Mouse (Mus musculus): ENCODE measurements around the gene Axl. TPM values are rescaled to one million over a fixed set of nuclear protein-coding genes. Genes with fewer than 3 reads are reported as not detected.
A peak's percentile ranks its signal among the peaks of the same experiment; 100 is the strongest.
"Not testable (repeated sequence)": the region's sequence is repeated elsewhere in the genome, so short reads cannot be mapped to it uniquely, and the experiment has no call there.

The Axl gene
- polyA plus RNA-seq, 2 experiments from 2014 or later = 16.5 to 26.4 TPM

DNA sequence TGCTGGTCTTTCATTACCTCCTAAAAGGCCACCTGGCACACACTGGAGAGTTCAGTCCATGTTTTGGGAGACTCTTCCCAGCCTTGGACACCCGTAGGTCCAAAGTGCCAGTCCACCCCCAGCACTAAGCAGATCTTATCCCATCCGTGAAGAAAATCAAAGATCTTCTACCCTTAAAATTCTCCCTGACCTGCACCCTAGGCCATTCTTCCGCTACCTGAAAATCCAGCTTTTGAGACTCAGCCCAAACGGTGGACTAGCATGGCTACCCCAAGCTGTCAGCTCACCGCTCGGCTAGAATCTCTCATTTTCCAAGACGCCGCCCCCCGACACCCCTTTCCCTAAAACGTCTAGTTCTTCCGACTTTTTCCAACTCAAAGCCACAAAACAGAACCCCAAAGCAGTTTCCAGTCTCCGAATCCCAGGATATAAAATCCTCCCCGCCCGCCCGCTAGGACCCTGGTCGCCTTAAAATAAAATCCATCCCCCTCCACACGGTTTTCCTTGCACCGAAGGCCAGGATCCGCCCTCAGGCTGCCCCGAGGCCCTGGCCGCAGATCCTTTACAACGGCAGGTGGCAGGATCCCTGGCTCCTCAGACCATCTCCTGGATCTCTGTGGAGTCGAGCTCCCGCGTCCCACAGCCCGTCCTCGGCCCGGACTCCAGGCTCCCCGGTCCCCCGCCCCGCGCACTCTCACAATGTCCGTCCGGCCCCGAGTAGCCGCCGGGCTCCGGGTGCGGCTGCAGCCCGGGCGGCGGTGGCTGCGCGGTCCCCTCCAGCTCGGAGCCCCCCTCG is 34.7 kb downstream of the Axl start:
- no peak for ATAC-seq

DNA sequence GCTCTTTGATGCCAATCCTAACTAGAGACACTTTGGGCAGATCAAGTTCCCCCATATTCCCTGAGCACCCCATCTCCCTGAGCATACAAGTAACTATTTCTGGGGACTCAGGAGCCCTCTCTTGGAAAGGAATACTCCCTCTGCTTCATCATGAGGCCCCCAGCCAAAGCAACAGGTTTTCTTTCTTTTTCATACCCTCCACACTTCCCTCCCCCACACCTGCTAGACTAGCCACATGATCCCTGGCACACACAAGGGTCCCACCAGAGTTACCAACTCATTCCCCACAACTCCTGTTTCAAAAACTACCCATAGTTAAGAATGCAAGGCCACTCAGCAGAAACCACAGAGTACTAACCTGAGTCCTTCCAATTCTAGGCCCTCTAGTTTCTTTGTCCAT is 35.4 kb downstream of the Axl start:
- no peak for ATAC-seq

DNA sequence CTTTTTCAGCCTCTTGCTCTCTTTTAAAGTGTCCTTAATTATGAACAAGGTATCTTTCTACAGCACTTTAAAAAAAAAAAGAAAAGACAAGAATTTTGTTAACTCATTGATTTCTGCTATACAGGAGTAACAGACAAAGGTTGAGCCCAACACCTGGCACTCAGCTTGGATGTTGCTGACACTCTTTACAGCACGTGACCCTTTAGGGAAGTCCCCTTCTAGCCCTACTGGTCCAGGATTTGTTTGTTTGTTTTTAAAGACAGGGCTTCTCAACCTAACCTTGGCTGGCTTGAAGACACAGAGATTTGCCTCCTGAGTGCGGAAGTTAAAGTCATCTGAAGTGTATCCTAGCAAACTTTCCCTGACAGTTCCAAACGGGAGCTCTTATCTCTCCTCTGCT is 41.7 kb downstream of the Axl start:
- ATAC-seq = no peak

DNA sequence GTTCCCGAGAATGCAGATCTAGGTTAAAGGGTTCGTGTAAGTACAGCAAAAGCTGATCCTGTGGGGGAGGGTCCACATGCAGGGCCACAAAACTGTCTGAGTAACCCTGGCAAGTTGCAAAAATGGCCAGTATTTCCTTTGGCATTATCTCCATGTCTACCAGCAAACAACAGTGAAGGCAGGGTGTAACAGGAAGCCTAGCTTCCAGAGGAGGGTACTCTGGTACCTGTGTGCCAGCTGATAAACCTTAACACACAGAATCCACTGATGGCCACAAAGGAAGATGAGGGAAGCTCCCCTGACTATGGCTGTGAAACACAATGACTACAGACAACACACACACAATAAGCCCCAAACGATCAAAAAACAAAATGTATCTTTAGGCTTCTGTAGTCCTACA is 50.2 kb downstream of the Axl start:
- ATAC-seq = no peak

DNA sequence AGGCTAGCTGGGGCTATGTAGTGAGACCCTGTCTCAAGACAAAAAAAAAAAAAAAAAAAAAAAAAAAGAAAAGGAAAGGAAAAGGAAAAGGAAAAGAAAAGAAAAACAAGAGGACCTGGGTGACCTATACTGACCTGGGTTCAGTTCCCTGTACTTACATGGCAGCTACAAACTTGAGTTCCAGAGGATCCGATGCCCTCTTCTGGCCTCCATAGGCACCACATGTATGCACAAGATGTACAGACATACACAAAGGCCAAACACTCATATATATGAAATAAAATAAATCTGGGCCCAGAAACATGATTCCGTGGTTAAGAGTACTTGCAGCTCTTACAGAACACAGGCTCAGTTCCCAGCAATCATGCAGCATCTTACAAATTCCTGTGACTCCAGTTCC is 51.6 kb downstream of the Axl start:
- no peak for ATAC-seq

DNA sequence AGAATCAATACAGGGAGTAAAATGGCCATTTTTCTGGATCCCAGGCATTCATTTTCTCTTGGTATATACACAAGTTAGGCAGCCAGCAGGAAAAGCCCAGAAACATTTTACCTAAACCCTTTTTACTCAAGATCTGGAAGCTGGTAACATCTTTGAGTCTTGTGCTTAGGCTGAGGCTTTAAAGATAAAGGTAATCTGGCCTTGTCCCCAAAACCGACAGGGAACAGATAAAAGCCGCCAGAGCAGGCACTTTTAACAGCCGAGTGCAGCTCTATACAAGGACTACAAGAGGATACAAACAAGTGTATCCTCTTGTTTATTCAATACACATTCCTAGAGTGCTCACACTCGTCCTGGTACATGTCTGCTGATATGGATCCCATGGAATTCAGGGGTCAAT is 53.5 kb downstream of the Axl start:
- ATAC-seq = no peak

DNA sequence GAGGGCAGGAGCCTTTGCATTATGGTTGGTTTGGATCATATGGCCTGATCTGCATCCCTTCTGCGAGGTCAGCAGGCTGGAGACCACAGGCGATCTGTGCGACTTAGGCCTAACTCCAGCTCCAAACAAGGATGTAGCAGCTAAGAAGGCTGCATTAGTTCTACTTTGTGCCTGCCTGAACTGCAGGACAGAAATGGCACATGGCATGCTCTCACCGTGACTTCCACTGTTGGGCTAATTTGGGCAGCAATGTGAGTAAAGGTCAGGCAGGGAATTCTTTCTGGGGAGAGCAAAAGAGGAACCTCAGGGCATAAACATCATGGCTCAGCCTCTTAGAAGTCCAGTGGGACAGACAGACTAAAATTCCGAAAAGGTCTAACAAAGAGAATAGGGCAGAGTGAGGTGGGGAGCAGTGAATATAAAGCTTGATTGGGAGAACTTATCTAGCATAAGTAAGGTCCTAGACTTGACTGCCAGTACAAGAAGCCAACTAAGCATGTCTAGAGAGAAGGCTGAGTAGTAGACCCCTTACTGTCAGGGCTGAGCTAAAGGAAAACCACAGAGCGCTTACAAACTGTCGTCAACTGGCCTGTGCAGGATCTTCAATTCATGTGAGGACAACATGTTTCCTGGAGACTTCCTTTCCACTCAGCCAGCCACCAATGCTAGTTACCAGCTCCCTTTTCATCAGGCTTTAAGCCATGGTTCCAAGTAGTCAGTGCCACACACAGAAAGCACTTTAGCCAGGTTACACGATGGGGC is 57.0 kb downstream of the Axl start:
- no peak for ATAC-seq

DNA sequence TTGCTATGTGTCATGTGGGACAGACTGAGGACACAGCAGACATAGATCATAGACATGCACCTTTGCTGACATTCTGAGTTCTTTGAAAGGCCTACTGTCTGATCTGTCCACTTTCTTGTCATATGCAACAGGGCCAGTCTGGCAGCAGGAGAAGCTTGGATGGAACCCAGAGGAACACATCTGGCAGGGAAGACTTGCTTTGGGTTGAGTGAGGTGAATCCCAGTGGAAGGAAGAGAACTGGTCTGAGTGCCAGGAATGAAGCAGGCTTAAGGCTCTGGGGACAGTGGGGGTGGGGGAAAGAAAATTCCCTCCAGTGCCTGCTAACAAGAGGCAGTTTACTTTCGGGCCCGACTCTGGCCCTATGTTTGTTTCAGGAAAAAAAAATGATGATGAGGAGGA is 58.6 kb downstream of the Axl start:
- no peak for ATAC-seq

DNA sequence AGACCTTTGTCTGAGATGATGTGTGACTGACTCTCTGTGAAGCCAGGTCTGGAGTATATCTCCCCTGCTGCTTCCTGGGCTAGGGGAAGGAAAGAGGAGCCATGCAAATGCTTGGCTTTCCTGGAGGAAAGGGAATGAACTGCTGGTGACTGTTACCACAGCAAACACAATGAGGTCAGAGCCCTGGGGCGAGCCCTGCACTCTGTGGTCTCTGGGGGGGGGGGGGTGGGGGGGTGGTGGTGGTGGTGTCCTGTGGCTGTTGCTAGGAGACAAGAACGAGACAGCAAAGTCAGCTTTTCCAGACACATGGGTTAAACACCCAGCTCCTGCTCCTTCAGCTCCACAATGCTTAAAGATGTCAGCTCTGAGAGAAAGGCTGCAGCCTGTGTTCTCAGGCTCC is 59.1 kb downstream of the Axl start:
- no peak for ATAC-seq

DNA sequence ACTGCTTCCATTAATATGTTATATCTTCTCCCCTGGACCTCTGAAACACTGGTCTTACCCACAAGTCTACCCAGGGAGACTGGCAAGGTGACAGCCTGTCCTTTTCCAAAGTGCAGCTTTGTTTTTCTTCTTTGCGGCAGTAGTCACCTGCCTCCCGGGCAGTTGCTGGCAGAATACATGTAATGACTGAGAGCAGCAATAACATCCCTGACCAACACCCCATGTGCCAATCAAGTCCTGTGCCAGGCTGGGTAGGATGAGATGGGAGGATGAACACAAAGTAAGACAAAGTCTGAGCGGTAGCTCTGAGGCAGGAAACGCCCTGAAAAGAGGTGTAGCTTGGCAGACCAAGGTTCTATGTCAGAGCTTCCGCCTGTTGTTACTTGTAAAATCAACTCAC is 60.7 kb downstream of the Axl start:
- no peak for ATAC-seq

DNA sequence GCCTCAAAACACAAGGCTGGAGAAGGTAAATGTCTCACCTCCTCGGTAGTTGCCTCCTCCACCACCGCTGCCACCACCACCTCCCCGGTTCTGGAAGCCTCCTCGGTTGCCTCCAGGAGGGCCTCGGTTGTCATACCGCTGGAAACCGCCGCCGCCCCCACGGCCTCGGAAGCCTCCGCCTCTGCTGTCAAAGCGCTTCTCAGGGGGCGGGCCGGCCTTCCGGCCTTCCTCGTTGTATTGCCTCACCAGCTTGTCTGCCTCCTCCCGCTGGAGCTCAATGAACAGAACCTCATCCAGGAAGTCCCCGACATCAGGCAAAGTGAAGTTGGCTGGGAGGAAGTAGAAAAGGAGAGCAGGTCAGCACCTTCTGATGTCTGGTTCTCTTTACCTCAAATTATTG is 62.6 kb downstream of the Axl start:
- no peak for ATAC-seq

DNA sequence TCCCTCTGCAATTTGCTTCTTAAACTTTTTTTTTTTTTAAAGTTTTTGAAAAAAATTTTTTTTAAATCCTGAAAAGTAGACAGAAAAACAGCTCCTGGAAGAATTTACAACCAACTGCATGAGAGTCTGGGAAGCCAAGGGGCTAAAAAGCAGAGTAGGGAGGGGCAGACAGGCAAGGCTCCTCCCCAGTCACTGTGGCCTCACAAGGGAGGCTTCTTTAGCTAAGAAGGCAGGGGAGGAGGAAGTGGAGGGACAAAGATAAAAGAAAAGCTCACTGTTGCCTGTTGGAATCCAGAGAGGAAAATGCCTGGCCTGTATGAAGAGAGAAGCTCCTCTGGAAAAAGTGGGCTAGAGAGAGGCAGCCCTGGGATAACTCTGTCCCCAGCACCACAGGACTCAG is 66.7 kb downstream of the Axl start:
- ATAC-seq = not testable (repeated sequence)

DNA sequence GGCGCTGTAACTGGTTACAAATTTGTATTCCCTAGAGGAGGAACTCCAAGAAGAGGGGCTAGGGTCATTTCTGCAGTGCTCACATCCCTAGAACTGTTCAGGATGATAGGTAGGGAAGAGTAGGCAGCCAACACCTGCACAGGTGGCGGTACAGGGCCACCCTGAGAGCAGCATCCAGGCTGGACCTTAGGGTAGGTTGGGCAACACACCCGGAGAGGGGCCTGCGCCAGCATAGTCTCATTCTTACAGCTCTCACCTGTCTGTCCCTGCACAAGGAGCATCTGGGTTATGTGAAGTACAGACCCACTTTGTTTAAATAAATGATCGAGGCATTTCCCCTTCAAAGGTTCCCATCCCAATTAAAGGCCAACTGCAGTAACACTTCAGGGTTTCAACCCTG is 67.7 kb downstream of the Axl start:
- ATAC-seq = no peak

DNA sequence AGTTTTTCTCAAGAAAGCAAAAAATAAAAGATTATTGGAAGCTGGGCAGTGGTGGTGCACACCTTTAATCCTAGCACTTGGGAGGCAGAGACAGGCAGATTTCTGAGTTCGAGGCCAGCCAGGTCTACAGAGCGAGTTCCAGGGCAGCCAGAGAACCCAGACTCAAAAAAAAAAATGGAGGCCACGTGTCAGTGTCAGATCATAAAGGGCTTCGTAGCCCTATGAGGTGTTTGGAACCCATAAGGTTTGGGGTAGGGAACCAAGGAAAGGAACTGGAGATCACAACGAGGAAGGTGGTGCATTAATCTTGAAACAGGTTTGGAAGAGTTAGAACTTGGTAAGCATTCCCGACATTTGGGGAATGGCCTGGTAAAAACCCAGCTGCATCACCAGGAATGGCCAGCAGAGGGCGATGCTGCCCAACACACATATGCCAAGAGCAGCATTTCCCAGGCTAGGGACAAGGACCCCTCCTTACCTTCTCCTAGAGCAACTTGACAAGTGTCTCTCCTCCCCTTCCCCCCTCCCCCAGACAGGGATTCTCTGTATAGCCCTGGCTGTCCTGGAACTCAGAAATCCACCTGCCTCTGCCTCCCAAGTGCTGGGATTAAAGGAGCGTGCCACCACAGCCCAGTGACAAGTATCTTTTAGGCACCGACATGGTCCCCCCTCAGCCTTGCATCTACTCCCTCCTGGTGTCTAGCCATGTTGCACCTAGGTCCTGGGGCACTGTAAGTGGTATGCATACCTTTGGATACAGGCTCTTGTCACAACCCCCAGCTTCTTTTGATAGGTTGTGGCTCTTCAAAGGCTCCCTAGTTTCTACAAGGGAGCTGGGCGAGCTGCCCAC is 68.5 kb downstream of the Axl start:
- no peak for ATAC-seq

DNA sequence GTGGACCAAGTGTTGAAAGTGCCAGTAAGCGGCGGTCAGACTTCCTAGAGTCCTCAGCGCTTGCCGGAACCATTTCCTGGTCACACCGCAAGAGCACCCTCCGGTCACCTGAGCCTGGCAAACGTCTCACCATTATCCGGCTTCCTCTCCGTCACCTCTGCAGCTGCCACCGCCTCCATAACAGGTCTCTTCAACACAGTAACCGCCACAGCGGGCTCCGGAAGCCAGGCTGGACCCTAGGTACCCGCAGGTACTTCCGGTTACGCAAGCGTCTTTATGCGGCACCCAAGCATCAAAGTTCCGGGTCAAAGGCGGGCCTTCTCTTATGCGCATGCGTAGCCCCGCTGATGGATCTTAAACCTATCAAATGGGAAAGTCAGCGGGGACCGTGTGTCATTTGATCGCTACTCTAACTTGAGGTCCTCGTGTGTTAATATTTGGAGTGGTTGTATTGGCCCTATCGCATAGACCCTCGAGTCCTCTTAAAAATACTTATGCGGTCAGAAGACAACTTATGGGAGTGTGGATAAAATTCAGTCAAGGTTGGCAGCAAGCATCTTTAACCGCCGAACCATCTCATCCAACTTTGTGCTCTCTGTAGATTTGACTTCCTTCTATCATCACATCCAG is 69.6 kb downstream of the Axl start, which contains the start of gene Ccdc97:
Ccdc97 (minus strand) TSS at position 301 of the 630 bp plus-strand sequence.
- ATAC-seq = peak; percentile 92

DNA sequence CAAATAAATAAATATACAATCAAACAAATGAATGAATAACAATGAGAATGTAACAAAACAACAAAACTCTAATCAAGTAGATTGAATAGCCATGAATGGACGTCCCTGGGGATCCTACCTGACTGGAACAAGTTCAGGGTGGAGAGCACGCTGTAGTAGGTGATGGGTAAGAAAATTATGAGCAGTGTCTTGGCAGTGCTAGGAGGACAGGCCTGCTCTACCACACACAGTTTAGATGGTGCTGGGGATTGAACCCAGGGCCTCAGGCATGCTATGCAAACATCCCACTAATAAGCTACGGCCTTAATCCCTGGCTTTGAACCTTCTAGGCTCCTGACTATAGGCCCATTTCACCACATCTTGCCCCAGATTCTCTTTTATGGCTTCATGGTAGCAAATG is 71.0 kb downstream of the Axl start:
- no peak for ATAC-seq

DNA sequence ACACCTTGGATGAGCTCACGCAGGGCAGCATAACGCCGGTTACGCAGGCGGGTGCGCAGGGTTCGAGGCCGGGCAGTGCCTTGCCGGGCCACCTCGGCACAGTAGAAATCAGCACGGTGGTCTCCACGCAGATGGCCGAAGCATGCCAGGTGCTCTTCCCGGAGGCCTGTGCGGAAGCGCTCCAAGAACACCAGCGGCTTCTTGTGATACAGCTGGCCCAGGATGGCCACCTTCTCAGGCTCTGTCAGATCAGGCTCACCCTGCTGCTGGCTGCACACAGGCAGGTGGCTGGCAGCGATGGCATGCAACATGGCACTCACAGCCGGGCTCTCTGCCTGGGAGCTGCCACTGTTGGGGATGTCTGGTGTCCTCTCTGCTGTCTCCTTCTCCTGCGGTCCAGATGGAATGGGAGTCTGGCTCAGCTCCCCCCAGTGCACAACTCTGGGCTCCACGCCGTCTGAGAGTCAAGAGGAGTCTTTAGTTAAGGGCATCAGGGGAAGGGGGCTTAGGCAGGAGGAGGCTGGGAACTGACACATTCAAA is 72.7 kb downstream of the Axl start:
- no peak for ATAC-seq

DNA sequence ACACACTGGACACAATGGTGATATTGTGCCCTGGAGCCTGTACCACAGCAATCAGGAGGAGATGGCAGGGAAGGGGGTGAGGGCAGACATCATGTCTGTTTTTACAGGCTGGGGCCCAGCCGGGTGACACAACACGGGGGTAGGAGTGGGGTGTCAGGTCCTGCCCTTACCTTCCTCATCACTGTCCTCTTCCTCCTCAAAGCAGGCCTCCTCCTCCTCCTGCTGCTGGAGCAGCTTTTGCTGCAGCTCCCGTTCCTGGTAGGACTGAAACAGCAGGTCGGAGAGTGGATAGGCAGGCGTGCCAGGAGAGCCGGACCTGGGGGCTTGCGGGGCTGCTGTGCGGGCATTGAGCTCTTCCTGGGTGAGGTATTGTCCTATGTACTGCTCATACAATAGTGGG is 73.9 kb downstream of the Axl start:
- no peak for ATAC-seq

DNA sequence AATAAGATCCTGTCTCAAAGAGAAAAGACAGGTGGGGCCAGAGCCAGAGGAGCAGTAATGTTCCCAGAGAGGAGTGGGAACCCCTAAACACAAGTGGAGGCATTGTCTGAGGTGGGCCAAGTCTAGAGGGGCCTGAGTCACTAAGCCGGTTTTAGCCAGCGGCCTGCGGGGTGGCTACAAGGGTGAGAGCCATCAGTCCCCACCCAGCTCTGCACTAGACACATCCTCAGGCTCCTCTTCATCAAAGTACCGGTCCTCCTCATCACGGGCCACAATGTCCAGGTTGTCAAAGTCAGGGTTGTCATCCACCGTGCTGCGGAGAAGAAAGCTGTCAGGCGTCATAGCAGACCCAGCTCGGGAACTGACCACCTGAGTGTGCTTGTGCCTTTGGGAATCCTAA is 75.7 kb downstream of the Axl start:
- ATAC-seq = no peak

DNA sequence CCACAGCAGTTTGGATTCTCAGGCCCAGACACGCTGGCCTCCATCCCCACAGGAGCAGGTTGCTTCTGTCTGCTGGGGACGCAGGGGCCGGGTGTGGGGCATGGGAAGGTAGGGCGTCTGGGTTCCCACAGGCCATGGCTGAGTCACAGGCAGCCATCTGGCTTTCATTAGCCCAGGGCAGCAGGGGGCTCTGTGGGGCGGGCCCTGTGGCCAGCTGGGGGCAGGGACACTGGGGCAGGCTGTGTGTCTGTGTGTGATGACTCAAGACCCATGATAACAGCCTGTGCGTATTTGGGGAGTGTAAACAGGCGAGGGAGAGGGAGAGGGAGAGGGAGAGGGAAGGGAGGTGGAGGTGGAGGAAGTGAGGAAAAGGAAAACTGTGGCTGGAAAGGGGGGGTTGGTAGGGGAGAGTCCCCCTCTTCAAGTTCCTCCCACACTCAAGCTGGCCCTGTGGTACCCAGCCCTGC is 76.7 kb downstream of the Axl start:
- ATAC-seq = no peak

DNA sequence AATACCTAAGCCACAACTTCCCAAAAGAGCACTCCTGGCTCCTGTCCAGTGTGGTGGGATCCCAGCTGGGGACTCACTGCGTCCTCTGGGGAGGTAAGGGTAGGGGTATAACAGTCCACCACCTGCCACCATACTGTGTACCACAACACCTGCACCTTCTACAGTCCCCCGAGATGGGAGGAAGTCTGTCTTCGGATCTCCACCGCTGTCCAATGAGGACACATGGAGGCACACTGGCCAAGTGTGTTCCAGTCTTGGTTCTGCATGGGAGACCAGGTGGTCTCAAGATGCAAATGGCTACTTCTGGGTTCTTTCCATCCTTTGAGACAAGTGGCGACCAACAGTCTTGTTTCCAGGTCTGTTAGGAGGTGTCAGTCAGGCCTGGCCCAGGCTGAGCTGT is 77.3 kb downstream of the Axl start:
- no peak for ATAC-seq

DNA sequence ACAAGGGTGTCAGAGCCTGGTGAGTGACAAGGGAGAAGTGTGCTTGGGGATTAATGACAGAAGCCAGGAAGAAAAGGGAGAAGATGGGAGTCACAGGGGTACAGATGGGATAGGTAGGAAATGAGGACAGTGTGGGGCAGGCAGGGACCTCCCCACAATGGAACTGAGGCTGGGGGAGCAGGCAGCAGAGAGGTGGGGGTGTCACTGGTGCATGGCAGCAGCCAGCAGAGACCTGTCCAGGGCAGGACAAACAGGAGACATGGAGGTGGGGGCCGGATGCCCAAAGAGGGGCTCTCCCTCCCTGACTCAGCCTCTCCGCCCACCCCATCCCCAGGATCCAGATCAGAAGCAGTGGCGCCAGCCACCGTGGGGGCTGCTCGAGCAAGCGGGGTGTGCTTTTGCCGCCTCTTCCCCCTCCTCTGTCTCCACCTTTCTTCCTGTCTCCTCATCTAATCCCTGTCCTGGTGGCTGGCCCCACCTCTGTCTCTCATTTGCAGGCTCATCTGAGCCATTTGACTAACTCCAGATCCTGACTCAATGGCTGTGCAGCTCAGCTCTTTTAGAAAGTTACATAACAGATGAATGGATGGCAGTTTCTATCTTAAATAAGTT is 77.9 kb downstream of the Axl start:
- peak; percentile 32 for ATAC-seq

All from activated CD4-positive, CD25-positive, alpha-beta regulatory T cell, adult 4 months (primary cell).